Mouse (Mus musculus) stomach, embryonic 16.5 days (tissue): ENCODE measurements around the gene Nrde2. TPM values are rescaled to one million over a fixed set of nuclear protein-coding genes. Genes with fewer than 3 reads are reported as not detected.

Source experiments
- ATAC-seq: fragments of 200-750 bp; cut with Nextera tagmentation; 2 replicates; pipeline ENCODE4 v1.8.0; 2017; ENCODE audit warnings: moderate number of reproducible peaks, moderate TSS enrichment; ENCODE audit not compliant: insufficient read depth, low FRiP score
- H3K27ac ChIP-seq: fragments of 300-500 bp; sonication (generic); 2 replicates; pipeline ENCODE4 v1.5.1; 2014; ENCODE audit warnings: low read length
- H3K27me3 ChIP-seq: fragments of 300-500 bp; sonication (generic); 2 replicates; pipeline ENCODE4 v1.6.1; 2014; ENCODE audit warnings: low read length, control low read depth, mixed read lengths; ENCODE audit not compliant: control insufficient read depth, insufficient read depth
- H3K36me3 ChIP-seq: fragments of 300-500 bp; sonication (generic); 2 replicates; pipeline ENCODE4 v1.6.1; 2014; ENCODE audit warnings: low read length; ENCODE audit not compliant: control insufficient read depth, insufficient read depth
- H3K4me1 ChIP-seq: fragments of 300-500 bp; sonication (generic); 2 replicates; pipeline ENCODE4 v1.6.1; 2014; ENCODE audit warnings: low read length, control low read depth, mixed read lengths; ENCODE audit not compliant: control insufficient read depth, insufficient read depth
- H3K4me2 ChIP-seq: fragments of 300-500 bp; sonication (generic); 2 replicates; pipeline ENCODE4 v1.6.1; 2014; ENCODE audit warnings: low read depth, low read length, mixed read lengths
- H3K4me3 ChIP-seq: fragments of 300-500 bp; sonication (generic); replicated peaks from 2 replicates; pipeline ENCODE4 v1.5.1; 2014; ENCODE audit warnings: mild to moderate bottlenecking, low read length
- H3K9ac ChIP-seq: fragments of 300-500 bp; sonication (generic); 2 replicates; pipeline ENCODE4 v1.6.1; 2014; ENCODE audit warnings: low read length
- H3K9me3 ChIP-seq: fragments of 300-500 bp; sonication (generic); replicated peaks from 2 replicates; pipeline ENCODE4 v1.6.1; 2016; ENCODE audit warnings: low read length, control low read depth; ENCODE audit not compliant: control insufficient read depth
- WGBS: fragments of 180-500 bp; shearing (Covaris S2); extraction: QIAGEN DNeasy Blood & Tissue Kit; methylation state at CpG from one replicate; pipeline ENCODE4 v1.1.7; 2014; 5-methylcytosine and 5-hydroxymethylcytosine counted together
- polyA plus RNA-seq: library from polyadenylated mRNA; unstranded; fragments of >200 nt; fragmentation: Nextera tagmentation; extraction: Ambion mirVana; gene quantifications from 2 replicates; pipeline ENCODE4 v1.2.1, GENCODE M21; 2015

The Nrde2 gene
- polyA plus RNA-seq, 1 experiment from 2014 or later, result 11.1 TPM

- H3K9ac ChIP-seq, result no peak overlapping the region
- H3K4me2 ChIP-seq, result no peak overlapping the region
- WGBS, result 84% methylated on average over 11 of the region's 11 CpGs
- no peak overlapping the region for H3K27ac ChIP-seq
- no peak for ATAC-seq
- H3K4me3 ChIP-seq, result no peak overlapping the region
- no peaks in the 10 kb centered on the region for H3K27me3 ChIP-seq
- H3K4me1 ChIP-seq, result no peaks in the 10 kb centered on the region
- H3K36me3 ChIP-seq, result peaks cover 35% of the 10 kb centered on the region
- no peaks in the 10 kb centered on the region for H3K9me3 ChIP-seq
These were observed 25.0 kb downstream of the Nrde2 start for GRCm38 (mm10) chr12:100134395-100134936.

DNA sequence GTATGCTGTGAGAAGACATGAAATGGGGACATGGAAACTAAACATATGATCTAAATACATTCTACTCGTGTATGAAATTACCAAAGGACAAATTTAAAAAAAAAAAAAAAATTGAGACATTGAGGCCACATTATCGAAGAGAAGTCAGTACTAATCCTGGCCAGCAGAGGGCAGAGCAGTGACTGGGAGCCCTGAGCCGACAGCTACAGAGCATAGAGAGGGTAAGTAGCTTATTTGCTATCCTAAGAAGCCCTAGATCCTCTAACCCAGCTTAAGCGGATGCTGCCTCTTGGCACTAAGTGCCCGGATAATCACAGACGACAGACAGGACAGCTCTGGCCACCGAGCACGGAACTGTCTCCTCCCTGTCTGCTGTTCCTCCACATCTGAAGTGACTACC, 27.8 kb downstream of the Nrde2 start:
- no peak; the same call in 1 of the 2 replicates for ATAC-seq
- 44% methylated on average over 8 of the region's 8 CpGs for WGBS

DNA sequence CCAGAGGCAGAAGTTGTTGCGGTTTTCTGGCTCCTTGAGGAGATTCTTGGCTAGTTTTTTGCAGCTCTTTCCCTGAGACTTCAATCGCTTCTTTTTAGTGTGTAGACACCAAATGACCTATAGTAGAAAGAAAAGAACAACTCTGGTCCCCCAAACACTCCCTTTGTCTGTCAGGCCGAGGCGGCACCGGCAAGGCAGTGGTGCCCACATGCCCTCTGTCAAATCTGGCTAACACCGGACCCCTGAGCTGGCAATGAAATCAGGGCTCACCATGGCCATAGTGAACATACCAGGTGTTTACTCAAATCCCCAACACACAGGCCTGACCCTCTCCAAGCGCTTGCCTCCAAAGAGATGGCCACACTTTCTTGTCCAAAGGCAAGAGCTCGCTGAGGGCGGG, 28.3 kb downstream of the Nrde2 start:
- Histone ChIP-seq H3K9me3 (no peaks in the 10 kb centered on the region), H3K9ac (no peak overlapping the region), H3K27ac (no peak overlapping the region), H3K36me3 (peaks cover 20% of the 10 kb centered on the region), H3K27me3 (no peaks in the 10 kb centered on the region), H3K4me1 (no peaks in the 10 kb centered on the region), H3K4me3 (no peak overlapping the region), H3K4me2 (no peak overlapping the region)
- 90% methylated on average over 9 of the region's 9 CpGs for WGBS
- ATAC-seq, result no peak

More for the DNA sequence above, 27.8 kb downstream of the Nrde2 start:
- H3K4me3 ChIP-seq, result no peak overlapping the region
- no peaks in the 10 kb centered on the region for H3K4me1 ChIP-seq
- H3K4me2 ChIP-seq, result no peak overlapping the region
- no peaks in the 10 kb centered on the region for H3K9me3 ChIP-seq
- H3K36me3 ChIP-seq, result peaks cover 20% of the 10 kb centered on the region
- H3K27ac ChIP-seq, result no peak overlapping the region
- H3K27me3 ChIP-seq, result no peaks in the 10 kb centered on the region
- H3K9ac ChIP-seq, result no peak overlapping the region

DNA sequence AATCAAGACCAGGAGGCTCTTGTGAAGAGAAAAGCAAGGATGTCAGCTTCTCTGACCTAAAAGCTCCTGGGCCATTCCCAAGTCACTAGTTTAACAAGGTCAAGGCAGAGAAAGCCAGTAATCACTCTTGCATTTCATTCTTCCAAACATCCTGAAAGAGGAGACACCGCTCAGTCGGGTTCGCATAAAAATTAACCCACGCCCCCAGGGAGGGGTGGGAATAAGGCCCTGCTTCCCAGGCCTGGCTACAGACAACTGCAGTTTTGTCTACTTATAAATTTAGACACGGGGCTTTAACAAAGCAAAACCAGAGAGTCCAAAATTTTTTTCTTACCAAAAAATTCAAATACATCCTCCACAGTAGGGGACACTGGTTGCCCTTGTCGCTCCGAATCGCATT, 30.5 kb downstream of the Nrde2 start:
- no peak for ATAC-seq
- H3K27ac ChIP-seq, result no peak overlapping the region
- no peaks in the 10 kb centered on the region for H3K27me3 ChIP-seq
- H3K36me3 ChIP-seq, result peaks cover 24% of the 10 kb centered on the region
- 77% methylated on average over 8 of the region's 8 CpGs for WGBS
- peak overlapping the region; percentile 26; the same call in 1 of the 2 replicates for H3K9ac ChIP-seq
- H3K4me1 ChIP-seq, result no peaks in the 10 kb centered on the region
- no peak overlapping the region for H3K4me2 ChIP-seq
- H3K4me3 ChIP-seq, result no peak overlapping the region
- no peaks in the 10 kb centered on the region for H3K9me3 ChIP-seq

GRCm38 (mm10) chr12:100128522-100128921, 30.9 kb downstream of the Nrde2 start:
- H3K4me2 ChIP-seq, result no peak overlapping the region
- no peak overlapping the region for H3K4me3 ChIP-seq
- no peaks in the 10 kb centered on the region for H3K27me3 ChIP-seq
- no peak for ATAC-seq
- peaks cover 28% of the 10 kb centered on the region for H3K36me3 ChIP-seq
- H3K4me1 ChIP-seq, result no peaks in the 10 kb centered on the region
- H3K9me3 ChIP-seq, result no peaks in the 10 kb centered on the region
- WGBS, result 70% methylated on average over 6 of the region's 6 CpGs
- peak overlapping the region; percentile 26; the same call in 1 of the 2 replicates for H3K9ac ChIP-seq
- H3K27ac ChIP-seq, result no peak overlapping the region

- Histone ChIP-seq H3K27ac (no peak overlapping the region), H3K4me2 (no peak overlapping the region), H3K36me3 (peaks cover 34% of the 10 kb centered on the region), H3K27me3 (no peaks in the 10 kb centered on the region), H3K9ac (no peak overlapping the region), H3K4me1 (peaks cover 2% of the 10 kb centered on the region; the same call in 1 of the 2 replicates), H3K9me3 (no peaks in the 10 kb centered on the region), H3K4me3 (no peak overlapping the region)
- 42% methylated on average over 8 of the region's 8 CpGs for WGBS
- no peak for ATAC-seq
These were observed 31.5 kb downstream of the Nrde2 start for GRCm38 (mm10) chr12:100127866-100128480.

DNA sequence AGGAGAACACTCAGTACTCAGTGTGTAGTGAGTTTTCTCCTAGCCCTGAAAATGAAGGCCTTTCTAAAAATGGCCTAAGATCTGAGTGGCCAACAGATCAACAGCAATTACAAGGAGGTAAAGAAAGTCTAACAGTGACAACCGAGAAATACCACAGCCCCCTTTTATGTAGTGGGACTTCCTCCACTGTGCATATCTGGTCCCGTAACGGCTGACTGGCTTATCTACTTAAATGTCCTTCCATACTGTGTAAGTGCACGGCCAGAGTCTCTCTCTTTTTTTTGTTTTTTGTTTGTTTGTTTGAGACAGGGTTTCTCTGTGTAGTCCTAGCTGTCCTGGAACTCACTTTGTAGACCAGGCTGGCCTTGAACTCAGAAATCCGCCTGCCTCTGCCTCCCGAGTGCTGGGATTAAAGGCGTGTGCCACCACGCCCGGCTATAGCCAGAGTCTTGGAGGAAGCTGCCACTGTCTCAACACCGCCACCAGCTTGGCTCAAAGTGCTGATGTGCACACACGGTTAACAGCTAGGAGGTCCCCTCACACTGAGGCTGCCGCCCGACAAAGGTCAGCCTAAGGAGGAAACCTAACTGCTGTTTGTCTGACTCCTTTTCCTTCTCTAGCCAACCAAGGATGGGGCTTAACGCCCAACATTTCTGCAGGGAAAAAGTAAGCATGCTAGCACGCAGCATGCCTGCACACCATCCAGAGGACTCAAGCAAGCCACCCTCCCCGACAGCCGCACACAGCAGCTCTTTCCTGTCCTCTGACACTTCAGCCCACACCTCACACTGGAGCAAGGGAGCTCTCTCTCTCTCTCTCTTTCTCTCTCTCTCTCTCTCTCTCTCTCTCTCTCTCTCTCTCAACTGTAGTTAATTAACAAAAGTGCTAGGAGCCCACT, 32.2 kb downstream of the Nrde2 start:
- 71% methylated on average over 17 of the region's 17 CpGs for WGBS
- H3K27me3 ChIP-seq, result no peaks in the 10 kb centered on the region
- no peak overlapping the region for H3K4me2 ChIP-seq
- peaks cover 3% of the 10 kb centered on the region; the same call in 1 of the 2 replicates for H3K4me1 ChIP-seq
- ATAC-seq, result no peak
- H3K4me3 ChIP-seq, result no peak overlapping the region
- H3K9ac ChIP-seq, result no peak overlapping the region
- H3K9me3 ChIP-seq, result no peaks in the 10 kb centered on the region
- H3K36me3 ChIP-seq, result peaks cover 35% of the 10 kb centered on the region
- H3K27ac ChIP-seq, result 0 out of 2 replicates have a peak overlapping the region, but pooled peaks have one; percentile 2

GRCm38 (mm10) chr12:100124913-100125798, 34.3 kb downstream of the Nrde2 start:
- no peak overlapping the region for H3K27ac ChIP-seq
- no peak for ATAC-seq
- no peaks in the 10 kb centered on the region for H3K9me3 ChIP-seq
- no peaks in the 10 kb centered on the region for H3K27me3 ChIP-seq
- no peak overlapping the region for H3K4me3 ChIP-seq
- WGBS, result 80% methylated on average over 16 of the region's 16 CpGs
- H3K4me2 ChIP-seq, result no peak overlapping the region
- H3K36me3 ChIP-seq, result peaks cover 37% of the 10 kb centered on the region
- peaks cover 3% of the 10 kb centered on the region; the same call in 1 of the 2 replicates for H3K4me1 ChIP-seq
- H3K9ac ChIP-seq, result no peak overlapping the region
